ENCODE assay signal across 8 mouse cellular contexts in genomic region chr16:97763990-97764340, GRCm38 (mm10). TPM values are rescaled to one million over a fixed set of nuclear protein-coding genes. Genes with fewer than 3 reads are reported as not detected.
DNase-seq lines count a peak whose midpoint lies in the region; ATAC-seq lines count a peak whose summit lies in the region.

No protein-coding gene starts in this region.

- 5% methylated on average over 13 of the region's 13 CpGs for WGBS in lung, embryonic 15.5 days
- WGBS in forebrain, embryonic 15.5 days = 8% methylated on average over 13 of the region's 13 CpGs
- WGBS in limb, embryonic 12.5 days = 10% methylated on average over 13 of the region's 13 CpGs
- WGBS in neural tube, embryonic 15.5 days = 8% methylated on average over 13 of the region's 13 CpGs

- H3K36me3 ChIP-seq in lung, embryonic 15.5 days = no peaks in the 10 kb centered on the region
- no peaks in the 10 kb centered on the region for H3K36me3 ChIP-seq in forebrain, embryonic 15.5 days
- no peaks in the 10 kb centered on the region for H3K36me3 ChIP-seq in limb, embryonic 12.5 days
- no peaks in the 10 kb centered on the region for H3K36me3 ChIP-seq in neural tube, embryonic 15.5 days

- H3K4me3 ChIP-seq in lung, embryonic 15.5 days = peak overlapping the region; percentile 49
- H3K4me3 ChIP-seq in forebrain, embryonic 15.5 days = peak overlapping the region; percentile 44
- peak overlapping the region; percentile 47 for H3K4me3 ChIP-seq in limb, embryonic 12.5 days (replicated peaks)
- H3K4me3 ChIP-seq in neural tube, embryonic 15.5 days (replicated peaks) = peak overlapping the region; percentile 43

- H3K27ac ChIP-seq in lung, embryonic 15.5 days = no peak overlapping the region
- no peak overlapping the region for H3K27ac ChIP-seq in forebrain, embryonic 15.5 days (replicated peaks)
- H3K27ac ChIP-seq in limb, embryonic 12.5 days = no peak overlapping the region
- no peak overlapping the region for H3K27ac ChIP-seq in neural tube, embryonic 15.5 days (replicated peaks)

- no peak for DNase-seq in lung, postnatal 36 days
- no peak for DNase-seq in ovary, adult 18-20 months (ENCODE audit: low spot score)
- no peak for DNase-seq in c-Kit-positive CD71-positive TER-119-positive erythroid progenitor cells, embryonic 14.5 days (ENCODE audit: low spot score)
- DNase-seq in right cerebral cortex, postnatal 14 days = no peak

- H3K9ac ChIP-seq in lung, embryonic 15.5 days = no peak overlapping the region
- no peak overlapping the region for H3K9ac ChIP-seq in forebrain, embryonic 15.5 days (replicated peaks)
- no peak overlapping the region for H3K9ac ChIP-seq in limb, embryonic 12.5 days (replicated peaks)
- no peak overlapping the region for H3K9ac ChIP-seq in neural tube, embryonic 15.5 days (replicated peaks)

- peaks cover 42% of the 10 kb centered on the region for H3K4me1 ChIP-seq in lung, embryonic 15.5 days
- H3K4me1 ChIP-seq in forebrain, embryonic 15.5 days = peaks cover 13% of the 10 kb centered on the region
- peaks cover 14% of the 10 kb centered on the region for H3K4me1 ChIP-seq in limb, embryonic 12.5 days (replicated peaks)
- peaks cover 14% of the 10 kb centered on the region for H3K4me1 ChIP-seq in neural tube, embryonic 15.5 days

- peak overlapping the region; percentile 63 for H3K4me2 ChIP-seq in lung, embryonic 15.5 days
- H3K4me2 ChIP-seq in forebrain, embryonic 15.5 days (replicated peaks) = peak overlapping the region; percentile 67
- H3K4me2 ChIP-seq in limb, embryonic 12.5 days = peak overlapping the region; percentile 79
- peak overlapping the region; percentile 64 for H3K4me2 ChIP-seq in neural tube, embryonic 15.5 days

- no peaks in the 10 kb centered on the region for H3K9me3 ChIP-seq in lung, embryonic 15.5 days
- H3K9me3 ChIP-seq in forebrain, embryonic 15.5 days = no peaks in the 10 kb centered on the region
- H3K9me3 ChIP-seq in limb, embryonic 12.5 days = no peaks in the 10 kb centered on the region
- H3K9me3 ChIP-seq in neural tube, embryonic 15.5 days (replicated peaks) = no peaks in the 10 kb centered on the region

- no peak for ATAC-seq in lung, embryonic 15.5 days (ENCODE audit: borderline replicate concordance, extremely low read depth, low FRiP score, low TSS enrichment)
- ATAC-seq in forebrain, embryonic 15.5 days (replicated peaks) = no peak
- ATAC-seq in limb, embryonic 12.5 days (ENCODE audit: insufficient number of reproducible peaks, insufficient read depth, low FRiP score, low TSS enrichment, low read depth) = no peak
- no peak for ATAC-seq in neural tube, embryonic 15.5 days (ENCODE audit: low FRiP score)

- peaks cover 49% of the 10 kb centered on the region for H3K27me3 ChIP-seq in lung, embryonic 15.5 days
- peaks cover 50% of the 10 kb centered on the region for H3K27me3 ChIP-seq in forebrain, embryonic 15.5 days
- H3K27me3 ChIP-seq in limb, embryonic 12.5 days = peaks cover 67% of the 10 kb centered on the region
- peaks cover 60% of the 10 kb centered on the region for H3K27me3 ChIP-seq in neural tube, embryonic 15.5 days (replicated peaks)

RNA-seq across cellular contexts. Expression of gene Ripk4, which starts 0.4 kb away (rescaled TPM):
- 15.5 and 16.0 TPM in 2 replicates for polyA plus RNA-seq in lung, embryonic 15.5 days (2015; fragmentation: Nextera tagmentation; extraction: Ambion mirVana)
- 0.99 and 1.2 TPM in 2 replicates for polyA plus RNA-seq in forebrain, embryonic 15.5 days (2015; fragmentation: Nextera tagmentation; extraction: Ambion mirVana)
- polyA plus RNA-seq in limb, embryonic 12.5 days (2016; fragmentation: Nextera tagmentation; extraction: Ambion mirVana) = 5.2 and 6.8 TPM in 2 replicates
- 0.27 and 3.4 TPM in 2 replicates for polyA plus RNA-seq in neural tube, embryonic 15.5 days (2015; fragmentation: Nextera tagmentation; extraction: Ambion mirVana)
